Mouse (Mus musculus): ENCODE measurements around the gene Plekhh2. TPM values are rescaled to one million over a fixed set of nuclear protein-coding genes. Genes with fewer than 3 reads are reported as not detected.

Plekhh2 gene
- total and polyA plus RNA-seq, 3 experiments, result 0.21 to 1.7 (median 1.1) TPM

DNA sequence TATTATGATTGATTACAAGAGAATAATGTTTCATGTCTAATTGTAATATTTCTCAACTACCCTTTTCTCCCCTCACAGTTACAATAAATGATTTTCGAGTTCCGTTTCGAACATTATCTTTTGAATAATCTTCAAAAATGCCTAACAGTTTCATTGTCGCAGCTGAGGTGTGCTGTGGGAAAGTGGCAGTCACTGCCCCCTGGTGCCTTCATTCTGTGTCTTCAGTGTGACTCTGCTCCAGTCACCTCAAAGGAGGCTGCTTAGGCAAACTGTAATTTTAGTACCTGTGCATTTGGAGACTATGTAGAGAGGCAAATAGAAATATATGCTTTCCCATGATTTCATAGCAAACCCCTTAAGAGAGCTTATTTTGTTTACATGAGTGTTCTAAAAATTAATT lies 110.3 kb downstream of the Plekhh2 start:
- dilution Hi-C loops (cut with MboI; ENCODE audit: extremely low pct_ligation_motif_present, extremely low pct_unique_long_range_greater_than_20kb, low sequenced_read_pairs), result no loop called here
- in situ Hi-C loops (cut with MboI; ENCODE audit: low pct_ligation_motif_present, low pct_unique_long_range_greater_than_20kb, low sequenced_read_pairs), result no loop called here
- Histone ChIP-seq H3K9ac (ENCODE audit: insufficient read depth, low read depth) (no peak overlapping the region), H3K79me2 (replicated peaks; ENCODE audit: control insufficient read depth, extremely low read depth, insufficient read depth, poor library complexity, severe bottlenecking) (no peaks in the 10 kb centered on the region), H3K4me3 (replicated peaks in 1 of 3; ENCODE audit: low read depth in 2 of 3, low read length in 2 of 3, poor library complexity in 1 of 3) (no peak overlapping the region), H3K4me1 (ENCODE audit: control insufficient read depth in 1 of 2, insufficient read depth in 2 of 2) (peaks cover 7 to 26% of the 10 kb centered on the region in 2 experiments), H3K27ac (ENCODE audit: insufficient read depth, low read depth) (no peak overlapping the region), H3K9me3 (replicated peaks; ENCODE audit: low read length) (peaks cover 7% of the 10 kb centered on the region), H3K36me3 (replicated peaks in 1 of 2; ENCODE audit: control insufficient read depth in 1 of 2, insufficient read depth in 1 of 2, low read length in 1 of 2) (no peaks in the 10 kb centered on the region), H3K4me2 (ENCODE audit: insufficient read depth, low read depth, poor library complexity, severe bottlenecking) (no peak overlapping the region), H3K27me3 (replicated peaks) (no peaks in the 10 kb centered on the region)
- no peak for DNase-seq (ENCODE audit: extremely low read depth)
- TF ChIP-seq ZC3H11A (IDR thresholded peaks at IDR 0.05; ENCODE audit: low read depth, low read length) (peak; percentile 31; the same call in 1 of the 2 replicates), CTCF (conservative IDR thresholded peaks at IDR 0.05 in 1 of 2, IDR thresholded peaks at IDR 0.05 in 1 of 2; ENCODE audit: low read depth in 2 of 2, low read length in 2 of 2) (peak in 1 of 2 experiments; percentile 70; a peak in 2 of 4 replicates), CHD1 (IDR thresholded peaks at IDR 0.05; ENCODE audit: low read depth, low read length) (no peak), MYC (IDR thresholded peaks at IDR 0.05; ENCODE audit: low read depth, low read length) (0 out of 2 replicates have a peak, but pooled peaks have one; percentile 36), E2F4 (IDR thresholded peaks at IDR 0.05; ENCODE audit: insufficient replicate concordance, low read depth, low read length) (no peak), POLR2AphosphoS2 (IDR thresholded peaks at IDR 0.05; ENCODE audit: low read depth, low read length) (no peak), ZNF384 (IDR thresholded peaks at IDR 0.05; ENCODE audit: low read depth, low read length) (no peak), MAX (IDR thresholded peaks at IDR 0.05; ENCODE audit: low read length) (no peak), TCF12 (IDR thresholded peaks at IDR 0.05; ENCODE audit: low read depth, low read length) (no peak), RAD21 (IDR thresholded peaks at IDR 0.05; ENCODE audit: low read depth, low read length) (peak; percentile 73), SMC3 (IDR thresholded peaks at IDR 0.05; ENCODE audit: low read depth, low read length) (peak; percentile 83), USF2 (conservative IDR thresholded peaks at IDR 0.05; ENCODE audit: low read depth, low read length) (no peak)

DNA sequence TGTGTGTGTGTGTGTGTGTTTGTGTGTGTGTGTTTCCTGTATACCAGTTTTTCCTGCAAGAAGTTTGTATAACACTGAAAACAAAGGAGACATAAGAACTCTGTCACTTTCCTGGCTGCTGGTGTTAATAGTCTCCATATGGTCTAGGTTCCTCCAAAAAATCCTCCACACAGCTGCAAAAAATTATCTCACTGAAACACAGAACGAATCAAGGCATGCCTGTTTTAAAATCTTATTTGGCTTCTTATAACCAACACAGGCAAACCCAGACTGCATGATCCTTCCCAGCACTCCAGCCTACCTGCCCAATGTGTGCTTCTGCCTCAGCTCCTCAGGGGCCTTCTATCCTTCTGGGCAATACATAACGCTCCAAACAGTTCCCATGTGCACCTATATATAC lies 111.2 kb downstream of the Plekhh2 start:
- no peak for TF ChIP-seq PAX5 (IDR thresholded peaks at IDR 0.05; ENCODE audit: low read length)
- no peak for TF ChIP-seq E2F4 (IDR thresholded peaks at IDR 0.05; ENCODE audit: insufficient replicate concordance, low read depth, low read length)
- no peak for TF ChIP-seq MYC (IDR thresholded peaks at IDR 0.05; ENCODE audit: low read depth, low read length)
- TF ChIP-seq NRF1 (IDR thresholded peaks at IDR 0.05; ENCODE audit: low read depth, low read length), result no peak
- no peak for TF ChIP-seq GABPA (IDR thresholded peaks at IDR 0.05; ENCODE audit: insufficient replicate concordance, low read depth, low read length)
- no peak for TF ChIP-seq USF1 (IDR thresholded peaks at IDR 0.05; ENCODE audit: low read depth, low read length)
- TF ChIP-seq ETS1 (conservative IDR thresholded peaks at IDR 0.05; ENCODE audit: low read depth, low read length), result no peak
- TF ChIP-seq ZKSCAN1 (IDR thresholded peaks at IDR 0.05; ENCODE audit: borderline replicate concordance, low read depth, low read length), result no peak
- no peak for TF ChIP-seq JUND (conservative IDR thresholded peaks at IDR 0.05; ENCODE audit: low read depth, low read length)
- no peak for TF ChIP-seq MAX (IDR thresholded peaks at IDR 0.05; ENCODE audit: low read length)
- no peak for TF ChIP-seq CHD1 (IDR thresholded peaks at IDR 0.05; ENCODE audit: low read depth, low read length)
- TF ChIP-seq SMC3 (IDR thresholded peaks at IDR 0.05; ENCODE audit: low read depth, low read length), result no peak
- in situ Hi-C loops (cut with MboI; ENCODE audit: low pct_ligation_motif_present, low pct_unique_long_range_greater_than_20kb, low sequenced_read_pairs) (no loop called here), dilution Hi-C loops (cut with MboI; ENCODE audit: extremely low pct_ligation_motif_present, extremely low pct_unique_long_range_greater_than_20kb, low sequenced_read_pairs) (no loop called here)

More for the DNA sequence above, 111.2 kb downstream of the Plekhh2 start:
- no peak overlapping the region for H3K4me2 ChIP-seq (ENCODE audit: insufficient read depth, low read depth, poor library complexity, severe bottlenecking)
- H3K27ac ChIP-seq (ENCODE audit: insufficient read depth, low read depth), result no peak overlapping the region
- H3K79me2 ChIP-seq (replicated peaks; ENCODE audit: control insufficient read depth, extremely low read depth, insufficient read depth, poor library complexity, severe bottlenecking), result no peaks in the 10 kb centered on the region
- no peaks in the 10 kb centered on the region for H3K27me3 ChIP-seq (replicated peaks)
- peaks cover 7% of the 10 kb centered on the region for H3K9me3 ChIP-seq (replicated peaks; ENCODE audit: low read length)
- no peaks in the 10 kb centered on the region for H3K36me3 ChIP-seq (replicated peaks in 1 of 2; ENCODE audit: control insufficient read depth in 1 of 2, insufficient read depth in 1 of 2, low read length in 1 of 2)
- no peak for DNase-seq (ENCODE audit: extremely low read depth)
- H3K4me1 ChIP-seq (ENCODE audit: control insufficient read depth in 1 of 2, insufficient read depth in 2 of 2), result peaks cover 7 to 22% of the 10 kb centered on the region in 2 experiments
- no peak overlapping the region for H3K4me3 ChIP-seq (replicated peaks in 1 of 3; ENCODE audit: low read depth in 2 of 3, low read length in 2 of 3, poor library complexity in 1 of 3)
- H3K9ac ChIP-seq (ENCODE audit: insufficient read depth, low read depth), result no peak overlapping the region
